Comparison of ENCODE assay signal across 17 mouse cellular contexts in genomic region chr13:75876592-75876991, GRCm38 (mm10).
"Had no signal": no experiment of that assay in that cellular context is flagged by ENCODE, and none has a peak within 500 bp of the region (broad histone marks: within the 10 kb centered on the region; RNA-seq: fewer than 3 reads in every experiment).

No protein-coding gene starts in this region.

- H3K36me3 ChIP-seq: liver, embryonic 13.5 days had no signal

- H3K4me3 ChIP-seq: kidney, embryonic 15.5 days; left cerebral cortex, adult 2 months; liver, embryonic 13.5 days; lung, embryonic 15.5 days; megakaryocyte, embryonic 14.5 days; midbrain, embryonic 10.5 days; midbrain, embryonic 15.5 days; neural tube, embryonic 13.5 days had no signal

- DNase-seq: kidney, adult 11 months; kidney, adult 8-10 months; kidney, postnatal 10 days; kidney, postnatal 36 days; layer of hippocampus, postnatal 36 days; liver, embryonic 13.5 days; retina, postnatal 1 day; right cerebral cortex, postnatal 25 days; thymus, adult 18-20 months; thymus, postnatal 36 days had no signal

- H3K4me2 ChIP-seq: kidney, embryonic 15.5 days; liver, embryonic 13.5 days; lung, embryonic 15.5 days; midbrain, embryonic 15.5 days; neural tube, embryonic 13.5 days had no signal

- H3K27ac ChIP-seq: kidney, embryonic 15.5 days; liver, embryonic 13.5 days; lung, embryonic 15.5 days; midbrain, embryonic 10.5 days; midbrain, embryonic 15.5 days; neural tube, embryonic 13.5 days had no signal

- H3K4me1 ChIP-seq: kidney, embryonic 15.5 days; lung, embryonic 15.5 days; midbrain, embryonic 10.5 days; midbrain, embryonic 15.5 days had no signal

- H3K9ac ChIP-seq: kidney, embryonic 15.5 days; liver, embryonic 13.5 days; lung, embryonic 15.5 days; midbrain, embryonic 15.5 days; neural tube, embryonic 13.5 days had no signal

- H3K27me3 ChIP-seq: kidney, embryonic 15.5 days; liver, embryonic 13.5 days; lung, embryonic 15.5 days; megakaryocyte, embryonic 14.5 days; midbrain, embryonic 15.5 days; neural tube, embryonic 13.5 days had no signal

- H3K9me3 ChIP-seq: kidney, embryonic 15.5 days; liver, embryonic 13.5 days; lung, embryonic 15.5 days; megakaryocyte, embryonic 14.5 days; midbrain, embryonic 10.5 days; midbrain, embryonic 15.5 days; neural tube, embryonic 13.5 days had no signal
